Mouse (Mus musculus): Measurements from ENCODE around the gene Prdx5. TPM values are rescaled to one million over a fixed set of nuclear protein-coding genes. Genes with fewer than 3 reads are reported as not detected.

Prdx5 gene
- total RNA-seq, 2 experiments from 2014 or later = 76.5 to 126 TPM

- ATAC-seq (replicated peaks; ENCODE audit: low FRiP score, low TSS enrichment, poor library complexity, severe bottlenecking) = no peak
Measured at GRCm38 (mm10) chr19:6939106-6940002, 29.4 kb upstream of the Prdx5 start.

DNA sequence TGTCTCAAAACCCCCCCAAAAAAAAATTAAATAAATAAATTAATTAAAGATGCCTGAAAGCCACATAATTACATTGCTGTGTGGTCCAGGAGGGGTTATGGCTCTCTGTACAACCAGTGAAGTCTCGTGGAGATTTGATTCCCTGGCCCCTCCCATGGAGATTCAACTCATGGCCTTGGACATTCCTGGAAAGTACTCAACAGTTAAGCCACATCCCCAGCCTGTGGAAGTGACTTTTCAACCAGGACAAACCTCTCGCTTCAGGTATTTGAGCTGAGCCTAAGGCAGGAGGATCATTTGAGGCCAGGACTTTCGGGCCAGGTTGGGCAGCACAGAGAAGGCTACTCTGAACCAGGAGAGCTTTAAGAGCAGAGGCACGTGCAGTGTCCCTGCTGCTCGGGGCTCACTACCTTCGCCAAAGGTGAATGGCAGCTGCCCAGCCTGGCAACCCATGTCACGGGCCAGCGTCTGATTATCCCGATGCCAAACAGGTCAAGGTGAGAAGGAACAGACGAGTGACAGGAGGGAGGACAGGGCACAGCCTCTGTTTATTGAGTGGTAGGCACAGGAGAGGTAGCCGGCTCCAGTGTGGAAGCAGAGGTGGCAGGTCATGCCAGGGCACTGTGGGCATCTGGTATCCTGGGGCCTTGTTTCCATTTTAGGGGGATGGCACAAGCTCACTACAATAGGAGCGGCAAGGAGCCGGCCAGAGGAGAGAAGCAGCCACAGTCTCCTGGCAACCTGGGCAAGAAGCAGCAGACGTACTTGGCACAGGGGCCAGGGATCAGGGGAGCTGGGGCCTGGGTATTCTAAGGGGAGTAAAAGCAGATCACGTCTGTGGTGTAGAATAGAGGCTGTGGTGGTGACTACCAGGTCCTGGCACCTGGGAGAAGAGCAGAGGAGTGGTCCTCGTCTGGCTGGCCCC, 27.9 kb upstream of the Prdx5 start:
- ATAC-seq (replicated peaks; ENCODE audit: low FRiP score, low TSS enrichment, poor library complexity, severe bottlenecking) = no peak

GRCm38 (mm10) chr19:6936299-6936698, 26.4 kb upstream of the Prdx5 start:
- ATAC-seq (replicated peaks; ENCODE audit: low FRiP score, low TSS enrichment, poor library complexity, severe bottlenecking) = no peak

DNA sequence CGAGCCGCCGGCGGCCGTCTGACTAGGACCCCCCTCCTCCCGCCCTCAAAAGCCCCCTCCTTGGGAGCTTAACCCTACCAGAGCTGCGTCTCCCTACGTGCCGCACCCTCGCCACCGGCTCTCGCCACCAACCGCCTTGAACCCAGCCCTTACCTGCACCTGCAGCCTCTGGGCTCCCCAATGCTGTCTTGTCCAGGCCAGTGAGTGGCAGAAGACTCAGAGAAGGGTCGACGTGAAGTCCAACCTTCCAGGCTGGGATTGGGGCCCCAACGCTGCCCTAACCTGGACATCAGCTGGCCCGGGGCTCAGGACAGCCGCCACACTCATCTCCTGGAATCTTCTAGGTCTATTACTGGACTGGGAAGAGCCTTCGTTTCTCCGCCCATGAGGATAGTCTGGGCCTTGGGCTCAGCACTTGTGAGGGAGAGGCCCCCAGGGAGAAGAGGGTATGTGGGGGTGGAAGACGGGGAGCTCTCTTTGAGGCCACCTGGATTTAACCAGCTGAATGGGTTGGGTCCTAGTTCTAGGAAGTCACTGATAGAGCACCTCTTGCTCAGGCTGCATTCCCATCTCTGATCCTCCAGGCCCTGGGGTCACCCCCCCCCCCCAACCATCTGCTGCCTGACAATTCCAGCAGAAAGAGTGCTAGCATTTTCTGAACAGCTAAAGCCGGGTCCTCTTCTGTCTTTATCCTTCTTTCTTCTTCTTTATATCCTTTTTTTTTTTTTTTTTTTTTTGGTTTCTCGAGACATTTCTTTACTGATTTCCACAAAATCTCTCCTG, 24.5 kb upstream of the Prdx5 start, which contains the start of gene Kcnk4:
Gene Kcnk4, minus strand, starts transcription at position 321 of the 783 bp plus-strand sequence.
- ATAC-seq (replicated peaks; ENCODE audit: low FRiP score, low TSS enrichment, poor library complexity, severe bottlenecking) = no peak

DNA sequence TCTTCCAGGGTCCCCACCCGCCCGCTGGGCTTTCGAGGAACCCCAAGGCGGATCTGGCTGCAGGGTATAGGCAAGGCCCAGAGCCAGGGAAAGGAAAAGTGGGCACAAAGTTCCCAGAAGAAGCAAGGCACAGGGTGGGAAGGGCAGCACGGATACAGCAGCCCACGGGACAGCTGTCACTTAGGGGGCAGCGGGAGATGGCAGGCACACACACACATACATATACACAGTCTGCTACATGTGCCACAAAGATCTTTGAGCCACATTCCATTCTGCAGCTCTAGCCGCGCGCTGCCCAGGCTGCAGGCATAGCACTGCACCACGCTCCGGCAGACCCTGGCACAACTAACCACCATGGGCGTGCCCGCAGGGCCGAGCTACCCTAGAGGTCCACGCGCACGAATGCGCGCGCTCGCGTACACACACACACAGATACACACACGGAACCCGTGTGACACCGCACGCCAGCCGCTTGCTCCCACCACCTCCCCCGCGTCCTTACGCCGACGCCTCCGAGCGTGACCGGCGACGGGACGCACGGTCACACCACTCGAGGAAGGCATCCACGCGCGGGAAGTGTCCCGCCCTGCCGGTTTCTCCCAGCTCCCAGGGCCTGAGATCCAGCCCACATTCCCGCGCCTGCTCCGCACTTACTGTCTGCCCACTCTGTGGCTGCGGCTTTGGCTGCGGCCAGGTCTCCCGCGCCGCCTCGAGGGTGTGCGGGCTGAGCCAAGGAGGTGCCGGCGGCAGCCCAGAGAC, 23.7 kb upstream of the Prdx5 start:
- ATAC-seq (replicated peaks; ENCODE audit: low FRiP score, low TSS enrichment, poor library complexity, severe bottlenecking) = peak; percentile 50

GRCm38 (mm10) chr19:6933102-6933435, 23.2 kb upstream of the Prdx5 start:
- ATAC-seq (replicated peaks; ENCODE audit: low FRiP score, low TSS enrichment, poor library complexity, severe bottlenecking) = no peak

- no peak for ATAC-seq (replicated peaks; ENCODE audit: low FRiP score, low TSS enrichment, poor library complexity, severe bottlenecking)
Measured at GRCm38 (mm10) chr19:6932018-6932417, 22.1 kb upstream of the Prdx5 start.

DNA sequence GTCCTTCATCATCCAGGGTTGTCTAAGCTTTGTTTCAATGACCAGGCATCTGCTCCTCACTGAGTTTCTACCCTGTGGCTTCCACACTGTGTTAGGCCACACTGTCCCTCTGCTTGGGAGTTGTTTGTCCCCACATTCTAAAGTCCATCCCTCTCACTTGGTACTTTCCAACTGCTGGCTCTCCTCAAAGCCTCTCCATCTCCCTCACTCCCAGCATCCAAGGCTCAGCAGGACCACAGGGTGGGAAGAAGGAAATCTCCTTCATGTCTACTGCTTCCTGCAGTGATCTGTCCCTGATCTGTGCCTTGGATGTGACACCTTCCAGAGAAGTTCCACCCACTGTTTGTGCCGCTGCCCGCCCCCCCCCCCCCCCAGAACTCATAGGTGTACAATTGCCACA, 21.1 kb upstream of the Prdx5 start:
- ATAC-seq (replicated peaks; ENCODE audit: low FRiP score, low TSS enrichment, poor library complexity, severe bottlenecking) = no peak

DNA sequence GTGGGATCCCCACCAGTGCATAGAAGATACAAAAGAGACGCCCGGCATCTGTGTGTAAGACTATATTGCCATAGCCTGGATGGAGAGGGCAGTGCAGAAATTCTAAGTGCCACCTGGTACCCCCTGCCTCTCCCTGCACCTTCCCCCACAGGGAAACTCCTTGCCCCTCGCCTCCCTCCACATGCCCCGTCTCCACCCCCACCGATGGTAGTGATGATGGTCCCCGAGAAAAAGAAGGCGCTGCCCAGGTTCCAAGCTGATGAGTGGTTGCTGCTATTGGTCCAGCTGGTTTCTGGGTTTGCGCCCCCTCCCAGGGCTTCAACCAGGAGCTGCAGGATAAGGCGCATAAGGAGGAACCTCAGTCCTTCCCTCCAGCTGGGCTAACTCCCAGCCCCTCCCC, 18.2 kb upstream of the Prdx5 start:
- ATAC-seq (replicated peaks; ENCODE audit: low FRiP score, low TSS enrichment, poor library complexity, severe bottlenecking) = no peak

- ATAC-seq (replicated peaks; ENCODE audit: low FRiP score, low TSS enrichment, poor library complexity, severe bottlenecking) = no peak
Measured at GRCm38 (mm10) chr19:6926559-6927255, 16.8 kb upstream of the Prdx5 start.

GRCm38 (mm10) chr19:6925611-6926329, 15.9 kb upstream of the Prdx5 start:
- no peak for ATAC-seq (replicated peaks; ENCODE audit: low FRiP score, low TSS enrichment, poor library complexity, severe bottlenecking)

DNA sequence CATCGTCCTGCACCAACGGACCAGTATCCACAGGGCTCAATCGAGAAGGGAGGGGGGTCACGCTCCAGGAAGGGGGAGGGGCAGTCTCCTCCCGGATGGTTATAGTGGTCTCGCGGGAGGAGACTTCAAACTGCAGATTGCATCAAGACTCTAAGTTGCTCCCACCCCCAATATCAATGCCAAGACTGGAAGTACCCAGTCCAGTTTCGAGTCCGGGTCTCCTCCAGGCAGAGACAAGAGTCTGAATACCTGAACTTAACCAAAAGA, 15.3 kb upstream of the Prdx5 start, which contains the start of gene Catsperz:
Gene Catsperz, minus strand, starts transcription at position 74 of the 267 bp plus-strand sequence.
- ATAC-seq (replicated peaks; ENCODE audit: low FRiP score, low TSS enrichment, poor library complexity, severe bottlenecking) = no peak

DNA sequence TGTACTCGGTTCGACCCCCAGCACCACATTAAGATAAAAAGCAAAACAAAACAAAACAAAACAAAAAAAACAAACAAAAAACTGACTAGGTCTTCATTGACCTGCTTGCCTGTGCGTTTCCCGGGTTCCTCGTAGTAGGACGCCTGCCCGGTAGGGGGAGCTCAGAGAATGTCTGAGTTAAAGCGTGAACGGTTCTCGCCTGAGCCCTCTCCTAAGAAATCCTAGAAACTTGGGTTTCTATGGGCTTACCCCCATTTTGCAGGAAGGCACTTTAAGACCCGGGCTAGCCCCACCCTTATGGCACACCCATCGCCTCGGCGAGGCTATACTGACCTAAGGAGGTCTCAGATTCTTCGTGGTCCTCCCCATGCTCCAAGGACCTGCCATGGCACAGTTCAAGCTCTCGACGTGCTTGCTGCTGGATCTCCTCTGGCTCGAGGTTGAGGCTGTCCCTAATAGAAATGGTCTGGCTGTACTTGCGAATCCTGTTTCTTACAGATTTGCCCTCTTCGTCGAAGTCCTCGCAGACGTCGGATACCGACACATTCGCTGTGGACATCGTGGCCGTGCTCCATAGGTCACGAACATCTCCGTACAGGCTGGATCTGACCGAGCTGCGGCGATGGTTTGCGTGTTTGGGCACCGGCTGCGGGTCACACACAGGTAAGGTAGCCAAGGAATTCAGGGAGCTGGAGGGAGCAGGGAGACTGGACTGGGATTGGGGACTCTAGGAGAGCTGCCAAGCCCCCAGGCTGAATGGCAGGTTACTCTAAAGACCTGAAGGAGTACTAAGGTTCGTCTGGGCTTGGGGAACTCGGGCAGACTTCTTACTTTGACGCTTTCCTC, 14.8 kb upstream of the Prdx5 start:
- no peak for ATAC-seq (replicated peaks; ENCODE audit: low FRiP score, low TSS enrichment, poor library complexity, severe bottlenecking)

DNA sequence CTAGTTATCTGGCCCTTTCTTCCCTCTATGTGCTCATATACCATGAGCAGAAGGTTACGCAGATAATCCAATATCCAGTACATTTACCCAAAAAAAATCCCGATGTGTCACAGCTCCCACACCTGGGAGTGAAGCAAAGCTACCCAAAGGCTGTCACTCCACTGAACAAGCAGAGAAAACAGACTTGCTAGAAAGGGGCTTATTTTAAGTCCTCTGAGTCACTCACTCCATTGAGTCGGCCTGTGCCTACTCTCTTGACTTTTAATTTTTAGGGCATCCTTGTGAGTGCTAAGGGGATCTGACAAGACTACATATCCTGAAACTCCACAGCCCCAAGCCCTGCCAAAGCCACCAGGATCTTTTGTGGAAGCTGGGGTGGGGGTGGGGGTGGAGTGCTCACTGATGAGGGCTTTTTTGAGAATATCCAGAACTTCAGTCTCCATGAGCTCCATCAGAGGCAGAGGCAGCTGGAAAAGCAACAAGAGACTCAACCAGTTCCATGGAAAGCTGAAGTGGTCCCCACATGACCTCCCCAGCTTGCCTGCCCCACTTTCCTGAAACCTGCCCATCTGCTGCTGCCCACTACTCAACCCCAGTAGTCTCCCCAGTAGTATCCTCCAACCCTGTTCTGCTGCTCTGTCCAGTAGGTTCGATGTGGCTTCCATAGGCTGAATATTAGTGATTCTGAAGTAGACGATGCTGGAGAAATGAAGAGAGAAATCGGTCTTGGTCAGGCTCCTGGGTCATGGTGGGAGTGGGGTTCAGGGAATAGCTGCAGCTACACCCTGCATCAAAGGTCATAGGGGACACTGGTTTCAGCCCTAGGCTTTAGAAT, 13.2 kb upstream of the Prdx5 start:
- no peak for ATAC-seq (replicated peaks; ENCODE audit: low FRiP score, low TSS enrichment, poor library complexity, severe bottlenecking)

DNA sequence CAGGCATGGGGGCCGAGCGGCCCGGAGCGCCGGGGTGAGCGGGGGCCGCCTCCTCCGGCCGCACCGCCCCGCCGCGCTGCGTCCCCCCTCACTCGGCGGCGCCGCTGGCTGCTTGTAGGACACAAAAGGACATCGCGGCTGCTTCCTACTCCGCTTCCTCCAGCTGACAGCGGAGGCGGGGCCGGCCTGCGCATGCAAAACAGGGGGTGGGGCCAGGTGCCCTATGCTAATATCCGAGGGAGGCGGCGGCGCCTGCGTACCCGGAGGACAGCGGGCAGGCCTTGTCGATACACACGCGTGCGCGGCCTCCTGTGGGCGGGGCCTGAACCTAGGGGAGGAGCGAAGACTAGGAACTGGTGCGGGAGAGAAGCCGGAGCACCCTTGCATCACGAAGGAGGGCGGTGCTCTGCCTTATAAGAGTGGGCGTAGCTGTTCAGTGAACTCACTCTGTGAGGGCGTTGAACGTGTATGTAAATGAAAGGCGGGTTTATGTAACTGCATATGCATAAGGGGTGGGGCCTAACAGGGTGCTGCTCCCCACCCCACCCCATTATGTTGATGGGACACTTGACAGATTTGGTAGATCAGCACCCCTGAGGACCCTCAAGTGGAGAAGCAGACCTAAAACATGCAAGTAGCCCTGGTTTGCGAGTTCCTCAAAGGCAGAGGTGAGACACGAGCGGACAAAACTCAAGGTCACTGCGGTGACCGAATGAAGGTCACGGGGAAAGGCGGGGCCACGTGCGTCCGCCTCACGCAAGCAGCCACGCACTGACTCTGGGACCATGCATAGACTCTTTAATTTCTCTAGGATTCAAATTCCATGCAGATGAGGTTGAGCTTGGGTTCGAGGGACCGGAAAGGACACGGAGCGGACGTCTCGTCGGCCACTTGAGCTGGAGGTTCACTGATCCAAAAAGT, 12.0 kb upstream of the Prdx5 start, which contains the start of gene Esrra:
Gene Esrra, minus strand, starts transcription at position 167 of the 921 bp plus-strand sequence.
- ATAC-seq (replicated peaks; ENCODE audit: low FRiP score, low TSS enrichment, poor library complexity, severe bottlenecking) = peak; percentile 92
